Mouse (Mus musculus) myocyte (in vitro differentiated cells): ENCODE data around the gene Bpifa2.

Experiments
- POLR2AphosphoS2 ChIP-seq: IDR thresholded peaks from one replicate; pipeline ENCODE4 v1.6.1; 2011; ENCODE audit warnings: low read depth, control low read depth; ENCODE audit not compliant: insufficient read length
- SRF ChIP-seq: IDR thresholded peaks from one replicate; pipeline ENCODE4 v1.6.1; 2011; ENCODE audit warnings: low read depth; ENCODE audit not compliant: control insufficient read depth, insufficient read length

DNA sequence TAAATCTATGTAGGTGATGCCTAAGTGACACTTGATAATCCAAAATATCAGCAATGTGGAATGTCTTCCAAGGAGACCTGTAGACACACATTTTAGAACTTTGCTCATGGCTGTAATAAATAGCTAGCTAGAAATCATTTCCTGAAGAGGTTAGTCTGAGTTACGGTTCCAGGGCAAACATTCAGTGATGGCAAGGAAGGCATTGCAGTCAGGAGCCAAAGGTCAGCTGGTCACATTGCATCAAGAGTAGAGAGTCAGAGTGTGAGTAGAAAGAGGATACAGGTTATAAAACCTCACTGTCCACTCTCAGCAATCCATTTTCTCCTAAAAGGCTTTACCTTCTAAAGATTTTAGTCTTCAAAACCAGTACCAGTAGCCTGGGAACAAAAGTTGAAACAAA is 9.9 kb downstream of the Bpifa2 start:
- TF ChIP-seq SRF (no peak), POLR2AphosphoS2 (no peak)
